Mouse (Mus musculus): ENCODE results near the gene Olfr1033. TPM values are rescaled to one million over a fixed set of nuclear protein-coding genes. Genes with fewer than 3 reads are reported as not detected.
"Not testable (repeated sequence)": the region's sequence is repeated elsewhere in the genome, so short reads cannot be mapped to it uniquely, and the experiment has no call there.

The Olfr1033 gene
- 0.36 and 0.45 TPM in 2 replicates for polyA plus RNA-seq (2012; rRNA removed)

- peak within 1 kb of the TSS; percentile 42 for H3K4me3 ChIP-seq (replicated peaks; ENCODE audit: extremely low read depth, low read depth, low read length)
- not testable (repeated sequence) for H3K4me1 ChIP-seq (ENCODE audit: control insufficient read depth, insufficient read depth, low read length); DNase-seq
- WGBS = 2% methylated on average over 11 of the region's 11 CpGs
Measured at GRCm38 (mm10) chr2:86020406-86020805, at the start of gene Olfr1033. Gene Olfr1033, plus strand, starts transcription at chr2:86020633.

- no peak for TF ChIP-seq POLR2A (IDR thresholded peaks at IDR 0.05; ENCODE audit: borderline replicate concordance, extremely low read depth, low read depth, low read length)
- TF ChIP-seq CTCF (IDR thresholded peaks at IDR 0.05; ENCODE audit: insufficient read depth, low read length) = no peak
- WGBS = 92% methylated on average over 2 of the region's 2 CpGs
Measured at GRCm38 (mm10) chr2:85973595-85973994, 46.8 kb upstream of the Olfr1033 start, which contains the start of gene Olfr1029. Gene Olfr1029, plus strand, starts transcription at chr2:85973895.

DNA sequence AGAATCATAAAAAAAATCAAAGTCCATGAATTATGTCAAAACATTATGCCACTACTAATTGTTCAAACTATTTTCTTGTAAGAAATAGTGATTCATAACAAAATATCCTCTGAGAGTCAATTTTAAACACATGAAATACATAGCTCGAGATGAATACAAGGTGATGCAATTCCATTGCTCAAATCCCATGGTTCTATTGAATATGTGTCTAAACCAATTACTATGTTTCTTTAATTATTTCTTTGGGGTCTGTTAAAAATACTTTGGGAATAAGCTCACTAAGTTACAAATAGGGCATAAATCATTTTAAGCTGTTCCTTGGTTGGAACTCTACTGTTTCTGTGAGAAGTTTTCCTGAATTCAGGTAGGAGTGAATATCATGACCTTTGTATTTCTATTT, 41.5 kb upstream of the Olfr1033 start, which contains the start of gene Olfr1030:
Olfr1030 (plus strand) TSS at position 301 of the 400 bp plus-strand sequence.
- TF ChIP-seq CTCF (IDR thresholded peaks at IDR 0.05; ENCODE audit: insufficient read depth, low read length) (no peak), POLR2A (IDR thresholded peaks at IDR 0.05; ENCODE audit: borderline replicate concordance, extremely low read depth, low read depth, low read length) (no peak)
- 46% methylated on average over 1 of the region's 1 CpGs for WGBS
- Histone ChIP-seq H3K4me3 (replicated peaks; ENCODE audit: extremely low read depth, low read depth, low read length) (no peak within 1 kb of the TSS), H3K4me1 (ENCODE audit: control insufficient read depth, insufficient read depth, low read length) (no peaks in the 10 kb centered on the region)
- no peak for DNase-seq

More at GRCm38 (mm10) chr2:85973595-85973994, 46.8 kb upstream of the Olfr1033 start, which contains the start of gene Olfr1029:
- Histone ChIP-seq H3K4me3 (replicated peaks; ENCODE audit: extremely low read depth, low read depth, low read length) (no peak within 1 kb of the TSS), H3K4me1 (ENCODE audit: control insufficient read depth, insufficient read depth, low read length) (no peaks in the 10 kb centered on the region)
- DNase-seq = no peak

DNA sequence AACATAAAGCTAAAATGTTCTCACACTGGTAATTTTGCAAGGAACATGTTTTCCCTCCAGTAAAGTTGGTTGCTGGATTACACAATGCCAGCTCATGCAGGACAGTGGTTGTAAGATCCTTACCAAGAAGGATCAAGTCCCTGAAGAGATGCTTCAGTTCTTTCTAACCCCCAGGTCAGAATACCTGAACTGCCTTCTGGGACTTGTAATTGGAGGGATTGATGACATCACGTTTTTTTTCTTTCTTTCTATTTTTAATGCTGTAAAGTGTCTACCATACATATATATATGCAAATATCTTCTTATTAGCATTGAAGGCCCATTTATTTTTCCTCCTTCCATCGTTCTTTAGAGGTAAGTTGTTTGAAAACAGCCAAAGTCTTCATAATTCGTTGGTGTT, 30.4 kb upstream of the Olfr1033 start, which contains the start of gene Olfr1031:
Olfr1031 (plus strand) TSS at position 301 of the 400 bp plus-strand sequence.
- TF ChIP-seq POLR2A (IDR thresholded peaks at IDR 0.05; ENCODE audit: borderline replicate concordance, extremely low read depth, low read depth, low read length) = no peak
- no peak for TF ChIP-seq CTCF (IDR thresholded peaks at IDR 0.05; ENCODE audit: insufficient read depth, low read length)
- Histone ChIP-seq H3K4me1 (ENCODE audit: control insufficient read depth, insufficient read depth, low read length) (no peaks in the 10 kb centered on the region), H3K4me3 (replicated peaks; ENCODE audit: extremely low read depth, low read depth, low read length) (no peak within 1 kb of the TSS)
- no peak for DNase-seq
- 40% methylated on average over 3 of the region's 3 CpGs for WGBS

DNA sequence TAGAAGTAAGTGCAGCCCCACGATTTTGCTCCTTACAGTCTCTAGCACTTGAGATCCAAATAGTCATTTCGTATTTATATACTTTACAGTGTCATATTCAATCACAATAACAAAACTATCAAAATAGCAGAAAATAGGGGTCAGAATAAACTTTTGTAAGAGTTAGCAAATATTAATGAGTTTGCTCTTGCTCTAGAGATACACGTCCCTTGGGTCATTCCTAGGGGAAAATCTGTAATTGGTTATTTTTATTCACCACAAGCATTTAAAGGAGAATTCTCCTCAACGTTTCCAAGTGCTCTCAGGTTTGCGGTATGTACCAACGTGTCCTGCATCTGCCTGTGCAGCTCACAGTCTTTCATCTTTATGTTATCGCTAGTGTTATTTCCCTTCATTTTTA, 15.2 kb upstream of the Olfr1033 start, which contains the start of gene Olfr1032:
Olfr1032 (plus strand) TSS at position 301 of the 400 bp plus-strand sequence.
- no peak for DNase-seq
- Histone ChIP-seq H3K4me1 (ENCODE audit: control insufficient read depth, insufficient read depth, low read length) (no peaks in the 10 kb centered on the region), H3K4me3 (replicated peaks; ENCODE audit: extremely low read depth, low read depth, low read length) (no peak within 1 kb of the TSS)
- 78% methylated on average over 7 of the region's 7 CpGs for WGBS
- TF ChIP-seq POLR2A (IDR thresholded peaks at IDR 0.05; ENCODE audit: borderline replicate concordance, extremely low read depth, low read depth, low read length) (no peak), CTCF (IDR thresholded peaks at IDR 0.05; ENCODE audit: insufficient read depth, low read length) (no peak)

DNA sequence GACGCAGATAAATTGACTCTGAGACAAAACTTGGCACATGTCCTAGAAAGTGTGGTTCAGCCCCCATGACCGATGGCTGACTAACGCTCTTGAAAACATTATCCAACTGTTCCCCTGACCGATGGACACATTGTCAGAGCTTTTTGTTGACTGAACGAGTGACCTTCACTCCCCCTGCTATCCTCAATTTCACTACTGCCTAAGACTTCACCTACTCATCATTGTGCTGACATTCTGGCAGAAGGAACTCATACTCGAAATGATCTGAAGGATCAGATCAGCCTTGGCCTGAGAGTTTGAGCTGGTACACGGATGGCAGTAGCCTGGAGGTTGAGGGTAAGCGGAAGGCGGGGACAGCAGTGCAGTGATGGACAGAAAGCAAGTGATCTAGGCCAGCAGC, 1.1 kb downstream of the Olfr1033 start:
- H3K4me1 ChIP-seq (ENCODE audit: control insufficient read depth, insufficient read depth, low read length); H3K4me3 ChIP-seq (replicated peaks; ENCODE audit: extremely low read depth, low read depth, low read length); DNase-seq: not testable (repeated sequence)
- WGBS = 47% methylated on average over 7 of the region's 9 CpGs

DNA sequence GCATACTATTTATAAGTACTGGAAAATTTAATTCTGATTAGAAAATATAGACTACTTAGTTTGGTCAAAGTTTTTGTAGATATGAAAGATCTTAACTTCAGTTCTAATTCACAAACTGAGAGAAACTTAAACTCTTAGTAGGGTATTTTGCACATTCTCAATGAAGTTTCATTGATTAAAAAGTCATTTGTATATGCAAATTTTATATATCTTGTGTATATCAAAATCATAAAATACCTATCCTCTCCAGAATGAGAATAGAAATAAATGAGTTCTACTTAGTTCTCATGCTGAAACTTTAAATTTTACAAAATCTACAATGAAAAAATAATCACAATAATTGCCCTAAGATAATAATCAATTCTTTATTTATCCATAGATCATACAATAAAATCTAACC, 25.1 kb downstream of the Olfr1033 start, which contains the start of gene Olfr1034:
Olfr1034 (plus strand) TSS at position 301 of the 400 bp plus-strand sequence.
- TF ChIP-seq POLR2A (IDR thresholded peaks at IDR 0.05; ENCODE audit: borderline replicate concordance, extremely low read depth, low read depth, low read length) = no peak
- no peak for TF ChIP-seq CTCF (IDR thresholded peaks at IDR 0.05; ENCODE audit: insufficient read depth, low read length)
- no peak for DNase-seq
- Histone ChIP-seq H3K4me1 (ENCODE audit: control insufficient read depth, insufficient read depth, low read length) (no peaks in the 10 kb centered on the region), H3K4me3 (replicated peaks; ENCODE audit: extremely low read depth, low read depth, low read length) (no peak within 1 kb of the TSS)

DNA sequence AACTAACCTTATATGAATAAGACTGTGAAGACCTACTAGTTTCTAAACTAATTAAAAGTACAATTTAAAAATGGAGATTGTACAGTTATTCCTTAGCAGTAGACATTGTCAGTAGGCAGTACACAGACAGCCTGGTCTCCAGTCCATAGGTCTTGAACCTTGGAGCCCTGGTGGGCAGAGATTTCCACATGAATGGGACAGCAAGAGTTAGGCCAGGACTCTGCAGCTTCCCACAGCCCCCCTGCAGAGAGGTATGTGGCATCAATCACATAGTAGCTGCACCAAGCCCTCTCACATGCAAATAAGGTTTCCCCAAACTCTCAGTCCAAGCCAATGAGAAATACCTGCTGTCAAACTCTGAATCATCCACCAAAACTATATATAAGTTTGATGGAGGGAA, 30.3 kb downstream of the Olfr1033 start:
- DNase-seq; H3K4me3 ChIP-seq (replicated peaks; ENCODE audit: extremely low read depth, low read depth, low read length); H3K4me1 ChIP-seq (ENCODE audit: control insufficient read depth, insufficient read depth, low read length): not testable (repeated sequence)

DNA sequence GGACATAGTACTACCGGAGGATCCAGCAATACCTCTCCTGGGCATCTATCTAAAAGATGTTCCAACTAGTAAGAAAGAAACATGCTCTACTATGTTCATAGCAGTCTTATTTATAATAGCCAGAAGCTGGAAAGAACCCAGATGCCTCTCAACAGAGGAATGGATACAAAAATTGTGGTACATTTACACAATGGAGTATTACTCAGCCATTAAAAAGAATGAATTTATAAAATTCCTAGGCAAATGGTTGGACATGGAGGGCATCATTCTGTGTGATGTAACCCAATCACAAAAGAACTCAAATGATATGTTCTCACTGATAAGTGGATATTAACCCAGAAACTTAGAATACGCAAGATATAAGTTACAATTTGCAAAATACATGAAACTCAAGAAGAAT, 43.3 kb downstream of the Olfr1033 start:
- WGBS = 95% methylated on average over 2 of the region's 2 CpGs
- not testable (repeated sequence) for H3K4me1 ChIP-seq (ENCODE audit: control insufficient read depth, insufficient read depth, low read length); DNase-seq; H3K4me3 ChIP-seq (replicated peaks; ENCODE audit: extremely low read depth, low read depth, low read length)

DNA sequence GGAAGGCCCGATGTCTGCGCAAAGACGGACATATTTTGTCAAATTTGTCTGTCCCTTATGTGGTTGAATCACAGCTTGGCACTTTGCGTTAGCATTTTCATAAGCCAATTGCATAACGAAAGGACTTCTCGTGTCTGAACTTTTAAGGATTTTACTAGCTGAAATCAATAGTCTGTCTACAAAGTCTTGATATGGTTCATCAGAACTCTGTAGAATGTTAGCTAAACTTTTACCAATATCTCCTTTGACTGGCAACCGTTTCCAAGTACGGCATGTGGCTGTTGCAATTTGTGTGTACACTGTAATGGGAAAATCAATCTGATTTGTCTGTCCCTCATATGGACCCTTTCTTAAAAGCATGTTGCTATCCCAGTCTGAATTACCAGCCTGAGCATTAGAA, 49.8 kb downstream of the Olfr1033 start:
- Histone ChIP-seq H3K4me1 (ENCODE audit: control insufficient read depth, insufficient read depth, low read length) (no peaks in the 10 kb centered on the region), H3K4me3 (replicated peaks; ENCODE audit: extremely low read depth, low read depth, low read length) (no peak overlapping the region)
- TF ChIP-seq CTCF (IDR thresholded peaks at IDR 0.05; ENCODE audit: insufficient read depth, low read length) (no peak), POLR2A (IDR thresholded peaks at IDR 0.05; ENCODE audit: borderline replicate concordance, extremely low read depth, low read depth, low read length) (no peak)
- 93% methylated on average over 8 of the region's 8 CpGs for WGBS
- DNase-seq = no peak

DNA sequence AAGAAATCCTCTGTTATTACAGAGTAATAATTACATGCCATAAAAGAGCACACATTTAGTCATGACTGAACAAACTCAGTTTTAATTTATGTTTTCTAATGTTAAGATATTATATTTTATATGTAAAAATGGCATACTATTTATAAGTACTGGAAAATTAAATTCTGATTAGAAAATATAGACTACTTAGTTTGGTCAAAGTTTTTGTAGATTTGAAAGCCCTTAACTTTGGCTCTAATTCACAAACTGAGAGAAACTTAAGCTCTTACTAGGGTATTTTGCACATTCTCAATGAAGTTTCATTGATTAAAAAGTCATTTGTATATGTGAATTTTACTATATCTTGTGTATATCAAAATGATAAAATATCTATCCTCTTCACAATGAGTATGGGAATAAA, 53.3 kb downstream of the Olfr1033 start, which contains the start of gene Olfr1036:
Olfr1036 (plus strand) TSS at position 301 of the 400 bp plus-strand sequence.
- not testable (repeated sequence) for H3K4me3 ChIP-seq (replicated peaks; ENCODE audit: extremely low read depth, low read depth, low read length); DNase-seq; H3K4me1 ChIP-seq (ENCODE audit: control insufficient read depth, insufficient read depth, low read length)

DNA sequence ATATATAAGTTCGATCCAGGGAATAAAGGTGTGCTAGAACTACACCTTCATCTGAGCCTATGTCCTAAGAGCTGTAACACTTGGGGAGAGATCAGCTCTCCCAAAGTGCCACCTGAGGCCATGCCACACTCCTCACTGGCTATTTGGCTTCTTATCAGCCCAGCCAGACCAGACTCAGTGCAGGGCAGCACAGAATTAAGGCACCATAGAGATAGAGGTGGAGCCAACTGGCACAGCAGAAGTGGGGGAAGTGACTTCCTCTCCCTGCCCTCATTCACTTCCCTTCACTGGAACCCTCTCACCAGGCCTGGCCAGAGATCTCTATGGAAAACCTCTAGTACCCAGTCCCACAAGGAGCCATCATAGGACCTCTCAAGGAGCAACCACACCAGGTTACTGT, 60.0 kb downstream of the Olfr1033 start:
- not testable (repeated sequence) for DNase-seq; H3K4me1 ChIP-seq (ENCODE audit: control insufficient read depth, insufficient read depth, low read length); H3K4me3 ChIP-seq (replicated peaks; ENCODE audit: extremely low read depth, low read depth, low read length)
- 70% methylated on average over 1 of the region's 1 CpGs for WGBS
